Mouse (Mus musculus) right cerebral cortex, postnatal 25 days (tissue): Measurements from ENCODE around the gene Kmt5c.
"Not testable (repeated sequence)": the region's sequence is repeated elsewhere in the genome, so short reads cannot be mapped to it uniquely, and the experiment has no call there.

Experiments
- DNase-seq: peaks from one replicate; pipeline ENCODE4 v3.0.0; 2022

The Kmt5c gene

DNA sequence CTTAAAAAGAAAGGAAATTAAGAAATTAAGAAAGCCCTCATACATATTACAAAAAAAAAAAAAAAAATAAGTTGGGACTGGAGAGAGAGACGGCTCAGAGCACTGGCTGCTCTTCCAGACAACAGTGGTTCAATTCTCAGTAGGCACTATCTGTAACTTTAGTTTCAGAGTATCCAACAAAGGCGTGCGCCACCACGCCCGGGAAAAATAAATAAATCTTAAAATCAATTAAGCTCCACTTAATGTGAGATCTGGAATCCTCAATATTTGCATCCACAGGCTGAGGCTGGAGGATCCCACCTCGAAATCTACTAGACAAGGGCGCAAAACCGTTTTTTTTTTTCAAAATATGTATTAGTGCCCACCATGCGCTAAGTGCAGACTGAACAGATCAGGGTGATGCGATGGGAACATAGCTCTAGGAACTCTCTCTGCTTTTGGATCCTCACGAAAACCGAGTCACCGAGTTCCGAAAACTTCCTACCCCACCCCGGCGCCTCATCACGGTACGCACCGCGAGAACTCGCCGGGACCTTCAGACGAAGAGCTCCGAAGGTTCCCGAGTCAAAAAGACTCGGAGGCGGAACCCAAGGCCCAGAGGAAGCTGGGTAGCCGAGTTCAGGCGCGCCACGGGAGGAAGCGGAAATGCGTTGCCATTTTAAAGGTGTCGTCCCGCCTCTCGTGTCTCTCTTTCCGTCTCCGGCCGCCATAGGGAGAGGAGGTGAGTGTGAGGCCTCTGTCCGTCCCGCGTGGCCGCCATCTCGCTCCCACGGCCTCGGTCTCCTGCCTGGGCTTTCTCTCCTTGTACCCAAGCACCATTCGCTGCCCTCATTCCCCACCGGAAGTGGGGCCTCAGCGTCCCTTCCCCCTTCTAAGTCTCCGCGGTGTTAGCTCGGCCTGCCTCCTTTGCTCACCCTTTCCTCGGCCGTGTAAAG, 52.6 kb downstream of the Kmt5c start, which contains the start of gene Rpl28:
Gene Rpl28, plus strand, starts transcription at position 597 of the 935 bp plus-strand sequence.
- peak; percentile 95 for DNase-seq

- not testable (repeated sequence) for DNase-seq
Observed at GRCm38 (mm10) chr7:4793248-4793647, 53.3 kb downstream of the Kmt5c start.

DNA sequence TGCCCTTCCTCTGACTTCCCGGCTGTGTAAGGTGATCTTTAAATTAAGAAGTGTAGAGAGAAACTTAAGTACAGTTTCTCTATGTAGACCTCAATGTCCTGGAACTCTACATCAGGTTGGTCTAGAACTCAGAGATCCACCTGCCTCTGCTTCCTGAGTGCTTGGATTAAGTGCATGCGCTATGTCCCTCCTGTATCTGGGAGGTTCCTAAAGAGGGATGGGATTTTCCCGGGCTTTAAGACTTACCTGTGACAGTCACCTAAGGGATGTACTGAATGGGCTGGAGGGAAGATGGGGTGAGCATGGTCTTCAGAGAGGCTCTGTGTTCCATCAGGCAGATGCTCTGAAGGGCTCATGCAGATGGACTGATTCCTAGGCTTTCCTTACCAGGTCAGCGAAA, 53.8 kb downstream of the Kmt5c start:
- no peak for DNase-seq

DNA sequence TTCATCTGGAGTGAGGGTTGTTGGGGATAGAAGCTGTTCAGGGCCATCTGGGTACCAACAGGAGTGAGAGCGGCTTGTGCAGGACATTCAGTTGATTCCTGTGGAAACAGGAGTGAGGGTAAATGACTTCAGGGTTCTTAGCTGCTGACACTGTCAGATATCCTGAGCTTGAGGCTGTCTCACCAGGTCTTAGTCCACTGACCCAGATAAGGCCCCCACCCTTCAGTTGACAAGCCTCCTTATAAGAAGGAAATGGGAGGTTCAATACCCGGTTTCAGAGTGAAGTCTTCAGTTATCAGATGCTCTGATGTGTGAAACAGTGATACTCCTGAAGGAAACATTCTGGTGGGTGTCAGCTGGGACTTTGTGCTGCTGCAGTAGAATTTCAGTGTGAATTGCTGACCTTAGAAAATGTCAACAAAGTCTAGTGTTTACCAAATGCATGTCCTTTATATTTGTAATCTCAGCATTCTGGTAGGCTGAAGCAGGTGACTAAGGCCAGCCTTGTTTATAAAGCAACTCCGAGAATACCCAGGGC, 54.8 kb downstream of the Kmt5c start:
- DNase-seq = no peak

DNA sequence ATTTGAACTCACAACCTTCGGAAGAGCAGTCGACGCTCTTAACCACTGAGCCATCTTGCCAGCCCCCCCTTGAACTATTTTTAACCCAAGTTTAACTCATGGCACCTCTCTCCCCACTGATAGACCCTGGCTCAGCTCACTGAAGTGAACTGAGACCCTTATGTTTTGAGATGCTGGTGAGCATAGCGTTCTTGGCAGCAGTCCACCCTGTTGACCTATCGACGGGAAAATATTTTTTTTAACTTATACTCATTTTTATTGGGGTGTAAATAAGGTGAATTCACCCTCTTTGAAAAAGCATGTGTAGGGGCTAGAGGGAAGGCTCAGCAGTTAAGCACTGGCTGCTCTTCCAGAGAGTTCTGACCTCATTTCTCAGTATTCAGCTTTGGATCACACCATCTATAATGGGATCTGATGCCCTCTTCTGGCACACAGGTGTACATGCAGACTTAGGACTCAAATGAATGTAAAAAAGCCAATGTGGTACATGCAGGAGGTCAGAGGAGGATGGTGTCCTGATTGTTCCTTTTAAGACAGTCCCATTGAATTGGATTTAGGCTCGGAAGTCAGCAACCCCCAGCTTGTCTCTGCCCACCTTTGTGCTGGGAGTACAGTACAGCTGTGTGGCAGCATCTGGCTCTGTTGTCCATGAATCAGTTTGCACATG, 56.0 kb downstream of the Kmt5c start:
- DNase-seq = no peak
